Mouse (Mus musculus): ENCODE data around the gene Sema3g.

Sema3g gene

GRCm38 (mm10) chr14:31217666-31218065 lies at the start of gene Sema3g:
Sema3g (plus strand) TSS chr14:31217860.
- DNase-seq (ENCODE audit: low read depth, low spot score): no peak

- no peak for DNase-seq (ENCODE audit: low read depth, low spot score)
Observed at GRCm38 (mm10) chr14:31168425-31168824, 49.2 kb upstream of the Sema3g start, which contains the start of gene Stab1. Stab1 (minus strand) TSS chr14:31168641.

- DNase-seq (ENCODE audit: low read depth, low spot score): no peak
Observed at GRCm38 (mm10) chr14:31169508-31169907, 48.2 kb upstream of the Sema3g start.

GRCm38 (mm10) chr14:31170963-31171362 lies 46.7 kb upstream of the Sema3g start:
- no peak for DNase-seq (ENCODE audit: low read depth, low spot score)

GRCm38 (mm10) chr14:31171386-31171785 lies 46.3 kb upstream of the Sema3g start:
- DNase-seq (ENCODE audit: low read depth, low spot score): no peak

GRCm38 (mm10) chr14:31171821-31172220 lies 45.8 kb upstream of the Sema3g start:
- no peak for DNase-seq (ENCODE audit: low read depth, low spot score)

GRCm38 (mm10) chr14:31172781-31173455 lies 44.7 kb upstream of the Sema3g start:
- no peak for DNase-seq (ENCODE audit: low read depth, low spot score)

- DNase-seq (ENCODE audit: low read depth, low spot score): no peak
Observed at GRCm38 (mm10) chr14:31173537-31173936, 44.1 kb upstream of the Sema3g start.

- no peak for DNase-seq (ENCODE audit: low read depth, low spot score)
Observed at GRCm38 (mm10) chr14:31177287-31177686, 40.4 kb upstream of the Sema3g start.

GRCm38 (mm10) chr14:31177715-31178114 lies 39.9 kb upstream of the Sema3g start:
- no peak for DNase-seq (ENCODE audit: low read depth, low spot score)

GRCm38 (mm10) chr14:31179677-31180365 lies 37.8 kb upstream of the Sema3g start:
- DNase-seq (ENCODE audit: low read depth, low spot score): no peak

GRCm38 (mm10) chr14:31181512-31181911 lies 36.1 kb upstream of the Sema3g start:
- DNase-seq (ENCODE audit: low read depth, low spot score): no peak

GRCm38 (mm10) chr14:31182786-31183290 lies 34.8 kb upstream of the Sema3g start:
- DNase-seq (ENCODE audit: low read depth, low spot score): no peak

- DNase-seq (ENCODE audit: low read depth, low spot score): no peak
Observed at GRCm38 (mm10) chr14:31183541-31183940, 34.1 kb upstream of the Sema3g start.

GRCm38 (mm10) chr14:31184195-31184594 lies 33.5 kb upstream of the Sema3g start:
- no peak for DNase-seq (ENCODE audit: low read depth, low spot score)

GRCm38 (mm10) chr14:31186656-31187055 lies 31.0 kb upstream of the Sema3g start:
- no peak for DNase-seq (ENCODE audit: low read depth, low spot score)

- DNase-seq (ENCODE audit: low read depth, low spot score): no peak
Observed at GRCm38 (mm10) chr14:31188771-31189181, 28.9 kb upstream of the Sema3g start.

GRCm38 (mm10) chr14:31189348-31189747 lies 28.3 kb upstream of the Sema3g start:
- no peak for DNase-seq (ENCODE audit: low read depth, low spot score)

GRCm38 (mm10) chr14:31191936-31192335 lies 25.7 kb upstream of the Sema3g start:
- DNase-seq (ENCODE audit: low read depth, low spot score): no peak

GRCm38 (mm10) chr14:31193791-31194190 lies 23.9 kb upstream of the Sema3g start:
- DNase-seq (ENCODE audit: low read depth, low spot score): no peak

- DNase-seq (ENCODE audit: low read depth, low spot score): no peak
Observed at GRCm38 (mm10) chr14:31194441-31194840, 23.2 kb upstream of the Sema3g start.

- no peak for DNase-seq (ENCODE audit: low read depth, low spot score)
Observed at GRCm38 (mm10) chr14:31194891-31195513, 22.7 kb upstream of the Sema3g start.

Measured in c-Kit-negative CD71-positive TER-119-positive erythroid progenitor cells, embryonic 14.5 days (primary cell).